Mouse (Mus musculus): Measurements from ENCODE around the gene Rnf213.

DNA sequence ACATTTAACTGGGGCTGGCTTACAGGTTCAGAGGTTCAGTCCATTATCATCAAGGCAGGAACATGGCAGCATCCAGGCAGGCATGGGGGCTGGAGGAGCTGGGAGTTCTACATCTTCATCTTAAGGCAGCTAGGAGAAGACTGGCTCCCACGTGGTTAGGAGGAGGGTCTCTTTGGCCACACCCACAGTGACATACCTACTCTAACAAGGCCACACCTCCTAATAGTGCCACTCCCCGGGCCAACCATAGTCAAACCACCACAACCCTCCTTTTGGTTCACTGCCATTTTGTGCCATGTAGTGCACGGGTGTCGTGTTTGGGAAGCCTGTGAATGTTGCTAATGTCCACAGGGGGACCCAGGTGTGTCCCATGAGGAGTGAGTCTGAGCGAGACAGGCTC, 15.1 kb downstream of the Rnf213 start:
- TF ChIP-seq CTCF (IDR thresholded peaks at IDR 0.05; ENCODE audit: control insufficient read depth, insufficient read depth, low read length): no peak
- no peak for TF ChIP-seq POLR2A (IDR thresholded peaks at IDR 0.05; ENCODE audit: borderline replicate concordance, control insufficient read depth, low read depth, low read length)

Data from bone marrow, adult 2 months (tissue).